Mouse (Mus musculus): Measurements from ENCODE around the gene Dtnbp1. TPM values are rescaled to one million over a fixed set of nuclear protein-coding genes. Genes with fewer than 3 reads are reported as not detected.

Gene Dtnbp1
- polyA plus RNA-seq, 1 experiment from 2014 or later = 61.1 TPM

DNA sequence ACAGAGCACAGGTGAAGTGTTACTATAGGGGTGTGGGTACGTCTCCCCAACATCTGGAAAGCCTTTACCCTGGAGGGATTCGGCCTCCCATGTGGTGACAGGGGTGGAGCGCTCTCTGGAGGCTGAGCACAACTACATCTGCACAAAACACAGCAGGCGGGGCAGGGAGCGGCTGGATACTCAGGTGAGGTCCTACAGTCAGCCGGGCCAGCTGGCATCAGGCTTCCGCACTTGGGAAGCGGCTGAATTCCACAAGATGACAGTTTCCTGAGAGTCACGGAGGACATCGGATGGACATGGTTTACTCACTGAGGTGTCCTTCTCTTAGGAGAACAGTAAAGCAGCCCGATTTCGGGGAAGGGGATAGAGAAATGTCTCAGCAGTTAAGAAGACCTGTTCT lies 2.7 kb downstream of the Dtnbp1 start:
- no peaks in the 10 kb centered on the region for H3K36me3 ChIP-seq
- no peak overlapping the region for H3K27ac ChIP-seq
- H3K4me2 ChIP-seq = no peak overlapping the region
- H3K9ac ChIP-seq = no peak overlapping the region
- WGBS = 92% methylated on average over 12 of the region's 12 CpGs
- H3K4me3 ChIP-seq (replicated peaks) = no peak overlapping the region
- no peaks in the 10 kb centered on the region for H3K27me3 ChIP-seq (replicated peaks)
- ATAC-seq (ENCODE audit: insufficient read depth, low FRiP score, low read depth) = no peak
- peaks cover 12% of the 10 kb centered on the region; the same call in 1 of the 2 replicates for H3K4me1 ChIP-seq
- H3K9me3 ChIP-seq = no peaks in the 10 kb centered on the region

DNA sequence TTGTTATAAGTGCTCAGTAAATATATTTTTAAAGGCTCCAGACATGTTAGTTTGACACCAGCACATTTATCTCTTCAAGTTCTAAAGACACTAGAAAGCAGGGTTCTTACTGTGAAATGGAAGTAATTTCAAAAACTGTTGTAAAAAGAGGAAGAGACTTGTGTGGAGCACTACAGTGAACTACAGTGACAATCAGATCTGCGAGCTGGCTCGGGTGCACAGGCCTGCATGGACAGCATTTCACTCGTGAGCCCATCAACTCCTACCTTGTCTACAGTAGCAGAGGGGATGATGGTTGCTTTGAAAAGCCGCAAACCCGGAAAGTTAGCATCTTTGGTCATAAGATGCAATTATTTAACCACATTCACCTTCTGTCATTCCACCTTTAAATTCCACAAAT lies 5.6 kb downstream of the Dtnbp1 start:
- Histone ChIP-seq H3K36me3 (0 out of 2 replicates have a peak, but pooled peaks cover 3% of the 10 kb centered on the region), H3K4me3 (replicated peaks) (no peak overlapping the region), H3K9me3 (no peaks in the 10 kb centered on the region), H3K4me2 (no peak overlapping the region), H3K4me1 (0 out of 2 replicates have a peak, but pooled peaks cover 6% of the 10 kb centered on the region), H3K27ac (no peak overlapping the region), H3K9ac (no peak overlapping the region), H3K27me3 (replicated peaks) (no peaks in the 10 kb centered on the region)
- no peak for ATAC-seq (ENCODE audit: insufficient read depth, low FRiP score, low read depth)
- WGBS = 80% methylated on average over 5 of the region's 5 CpGs

DNA sequence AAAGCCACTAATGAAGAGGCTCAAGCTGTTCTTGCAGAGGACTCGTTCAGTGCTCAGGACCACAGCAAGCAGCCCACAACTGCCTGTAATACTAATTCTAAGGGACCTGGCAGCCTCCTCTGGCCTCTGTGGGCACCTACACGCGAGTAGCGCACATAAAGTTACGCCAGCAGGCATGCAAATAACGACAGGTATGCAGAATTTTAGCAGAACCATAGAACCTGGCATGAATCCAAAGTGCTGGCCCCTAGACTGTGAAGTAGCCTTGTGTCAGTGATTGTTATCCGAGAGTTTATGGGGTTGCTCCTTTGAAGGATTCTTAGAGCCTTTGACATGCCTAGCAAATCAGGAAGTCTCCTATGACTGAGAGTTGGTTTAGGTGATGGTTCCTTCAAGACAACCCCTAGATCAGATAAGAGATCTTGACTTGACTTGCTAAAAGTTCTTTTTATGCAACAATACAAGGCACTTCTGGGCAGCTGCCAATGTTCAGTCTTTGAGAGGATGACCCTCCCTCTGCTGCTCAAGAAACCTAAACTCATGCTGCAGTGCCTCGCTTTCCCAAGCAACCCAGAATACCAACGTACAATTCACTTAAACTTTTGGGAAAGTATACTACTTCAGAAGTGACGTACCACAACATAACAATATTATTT lies 9.3 kb downstream of the Dtnbp1 start:
- WGBS = 83% methylated on average over 10 of the region's 10 CpGs
- Histone ChIP-seq H3K9ac (no peak overlapping the region), H3K4me2 (no peak overlapping the region), H3K9me3 (no peaks in the 10 kb centered on the region), H3K4me3 (replicated peaks) (no peak overlapping the region), H3K36me3 (0 out of 2 replicates have a peak, but pooled peaks cover 10% of the 10 kb centered on the region), H3K27ac (no peak overlapping the region), H3K4me1 (no peaks in the 10 kb centered on the region), H3K27me3 (replicated peaks) (no peaks in the 10 kb centered on the region)
- no peak for ATAC-seq (ENCODE audit: insufficient read depth, low FRiP score, low read depth)

DNA sequence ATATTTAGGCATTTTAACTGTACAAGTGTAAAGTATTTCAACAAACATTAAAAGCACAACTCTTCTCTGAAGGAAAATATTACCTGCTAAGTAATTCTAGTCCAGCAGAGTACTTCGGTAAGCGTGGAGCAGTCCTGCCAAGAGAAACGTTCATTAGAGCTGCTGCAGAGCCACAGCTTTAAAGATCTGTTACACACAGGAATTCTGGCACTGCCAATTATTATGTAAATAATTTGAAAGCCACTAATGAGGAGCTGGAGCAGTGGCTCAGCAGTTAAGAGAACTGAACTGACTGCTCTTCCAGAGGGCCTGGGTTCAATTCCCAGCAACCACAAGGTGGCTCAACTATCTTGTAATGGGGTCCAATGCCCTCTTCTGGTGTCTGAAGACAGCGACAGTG lies 10.0 kb downstream of the Dtnbp1 start:
- WGBS = 85% methylated on average over 4 of the region's 4 CpGs
- Histone ChIP-seq H3K4me1 (no peaks in the 10 kb centered on the region), H3K27me3 (replicated peaks) (no peaks in the 10 kb centered on the region), H3K27ac (no peak overlapping the region), H3K4me2 (no peak overlapping the region), H3K36me3 (0 out of 2 replicates have a peak, but pooled peaks cover 10% of the 10 kb centered on the region), H3K4me3 (replicated peaks) (no peak overlapping the region), H3K9ac (no peak overlapping the region), H3K9me3 (no peaks in the 10 kb centered on the region)
- ATAC-seq (ENCODE audit: insufficient read depth, low FRiP score, low read depth) = no peak

DNA sequence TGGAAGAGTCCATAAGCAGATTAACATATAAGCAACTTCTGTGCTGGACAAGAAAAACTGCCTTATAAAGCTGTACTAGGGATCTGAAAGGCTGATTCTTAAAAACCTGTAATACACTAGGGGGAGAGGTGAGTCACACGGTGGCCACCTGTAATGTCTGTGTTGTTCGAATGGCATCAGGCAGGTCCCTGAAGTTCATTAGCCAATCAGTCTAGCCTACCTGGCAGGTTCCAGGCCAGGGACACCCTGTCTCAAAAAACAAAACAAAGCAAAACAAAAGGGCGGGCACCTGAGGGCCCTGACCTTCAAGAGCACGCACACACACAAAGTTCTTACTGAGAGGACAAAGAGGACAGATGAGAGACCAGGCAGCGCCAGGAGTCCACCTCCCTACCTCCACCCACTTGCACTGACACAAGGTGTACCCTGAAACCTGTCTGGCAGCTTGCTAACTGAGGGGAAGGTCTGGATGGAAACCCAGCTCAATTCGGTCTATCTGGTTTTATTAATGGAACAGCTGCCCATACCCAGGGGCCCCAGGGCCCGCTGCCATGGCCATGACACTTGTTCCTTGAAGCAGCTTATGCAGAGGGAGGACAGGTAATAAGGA lies 11.8 kb downstream of the Dtnbp1 start:
- Histone ChIP-seq H3K27me3 (replicated peaks) (no peaks in the 10 kb centered on the region), H3K36me3 (0 out of 2 replicates have a peak, but pooled peaks cover 10% of the 10 kb centered on the region), H3K27ac (peak overlapping the region; percentile 54; the same call in 1 of the 2 replicates), H3K9ac (no peak overlapping the region), H3K4me1 (no peaks in the 10 kb centered on the region), H3K9me3 (no peaks in the 10 kb centered on the region), H3K4me3 (replicated peaks) (no peak overlapping the region), H3K4me2 (no peak overlapping the region)
- peak; percentile 56; the same call in 1 of the 2 replicates for ATAC-seq (ENCODE audit: insufficient read depth, low FRiP score, low read depth)
- WGBS = 72% methylated on average over 7 of the region's 7 CpGs

DNA sequence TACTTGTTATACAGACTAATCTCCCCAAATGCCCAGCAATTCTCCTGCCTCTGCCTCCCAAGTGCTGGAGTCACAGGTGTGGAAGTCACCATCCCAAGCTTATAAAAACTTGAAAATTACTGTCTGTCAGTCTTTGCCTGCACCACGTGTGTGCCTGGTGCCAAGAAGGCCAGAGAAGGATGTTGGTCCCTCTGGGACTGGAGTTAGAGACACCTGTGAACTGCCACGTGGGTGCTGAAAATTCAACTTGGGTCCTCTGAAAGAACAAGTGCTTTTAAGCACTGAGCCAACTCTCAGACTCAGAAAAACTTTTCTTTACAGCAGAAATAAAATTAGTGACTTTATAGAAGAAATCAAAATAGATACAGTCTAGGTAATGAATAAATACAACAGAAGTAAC lies 15.6 kb downstream of the Dtnbp1 start:
- no peaks in the 10 kb centered on the region for H3K9me3 ChIP-seq
- H3K4me3 ChIP-seq (replicated peaks) = no peak overlapping the region
- H3K27me3 ChIP-seq (replicated peaks) = no peaks in the 10 kb centered on the region
- 0 out of 2 replicates have a peak, but pooled peaks cover 7% of the 10 kb centered on the region for H3K36me3 ChIP-seq
- no peaks in the 10 kb centered on the region for H3K4me1 ChIP-seq
- no peak overlapping the region for H3K9ac ChIP-seq
- H3K27ac ChIP-seq = no peak overlapping the region
- no peak overlapping the region for H3K4me2 ChIP-seq
- ATAC-seq (ENCODE audit: insufficient read depth, low FRiP score, low read depth) = no peak
- 71% methylated on average over 2 of the region's 2 CpGs for WGBS

DNA sequence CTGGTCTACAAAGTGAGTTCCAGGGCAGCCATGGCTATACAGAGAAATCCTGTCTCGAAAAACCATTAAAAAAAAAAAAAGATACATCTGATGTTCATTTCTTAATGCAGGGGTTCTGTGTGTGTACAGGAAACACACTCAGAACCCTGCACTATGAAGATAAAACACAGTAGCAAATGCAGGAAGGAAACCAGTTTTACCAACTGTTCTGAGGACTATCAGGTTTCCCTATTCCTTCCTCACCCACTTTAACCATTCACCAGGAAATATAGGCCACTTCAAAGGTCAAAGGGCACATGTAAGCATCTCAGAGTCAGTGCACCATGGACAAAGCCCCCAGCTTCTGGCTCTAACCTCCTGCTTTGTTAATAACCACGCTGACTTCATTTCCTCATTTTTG lies 16.6 kb downstream of the Dtnbp1 start:
- H3K27ac ChIP-seq = no peak overlapping the region
- H3K4me1 ChIP-seq = no peaks in the 10 kb centered on the region
- no peak for ATAC-seq (ENCODE audit: insufficient read depth, low FRiP score, low read depth)
- H3K27me3 ChIP-seq (replicated peaks) = no peaks in the 10 kb centered on the region
- H3K4me3 ChIP-seq (replicated peaks) = no peak overlapping the region
- no peaks in the 10 kb centered on the region for H3K9me3 ChIP-seq
- no peak overlapping the region for H3K4me2 ChIP-seq
- H3K9ac ChIP-seq = no peak overlapping the region
- 63% methylated on average over 2 of the region's 2 CpGs for WGBS
- H3K36me3 ChIP-seq = 0 out of 2 replicates have a peak, but pooled peaks cover 3% of the 10 kb centered on the region

DNA sequence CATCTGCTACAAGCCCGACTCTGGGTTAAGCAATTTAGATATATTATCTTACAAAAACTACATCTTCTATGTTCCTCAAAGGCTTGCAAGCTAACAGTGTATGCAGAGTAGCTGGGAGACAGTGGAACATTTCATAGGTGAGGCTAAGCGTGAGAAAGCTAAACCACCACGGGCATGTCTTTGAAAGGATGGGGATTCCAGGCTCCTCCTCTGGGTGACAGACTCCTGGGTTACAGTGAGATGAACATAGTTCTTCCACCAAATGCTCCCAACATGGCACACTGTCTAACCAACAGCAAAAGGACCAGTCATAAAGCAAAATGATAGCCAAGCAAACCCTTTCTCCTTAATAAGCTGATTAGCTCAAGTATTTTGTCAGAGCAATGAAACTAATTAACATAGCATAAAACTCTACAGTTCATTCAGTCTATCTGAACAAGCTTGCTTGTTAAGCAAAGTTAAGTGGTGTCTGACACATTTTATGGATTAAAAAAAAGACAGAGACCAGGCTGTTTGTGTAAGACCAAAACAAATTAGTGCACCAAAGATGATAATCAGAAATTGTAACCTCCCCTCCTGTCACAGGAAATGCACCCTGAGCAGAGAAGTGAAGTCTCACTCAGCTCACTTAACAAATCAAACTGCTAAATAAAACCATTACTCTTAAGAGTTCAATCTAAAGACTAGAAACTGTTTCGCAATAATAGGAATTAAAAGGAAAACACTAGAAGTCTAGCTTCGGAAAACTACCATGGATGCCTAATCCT lies 18.1 kb downstream of the Dtnbp1 start:
- no peak for ATAC-seq (ENCODE audit: insufficient read depth, low FRiP score, low read depth)
- Histone ChIP-seq H3K27me3 (replicated peaks) (no peaks in the 10 kb centered on the region), H3K4me3 (replicated peaks) (no peak overlapping the region), H3K4me2 (no peak overlapping the region), H3K27ac (no peak overlapping the region), H3K36me3 (0 out of 2 replicates have a peak, but pooled peaks cover 3% of the 10 kb centered on the region), H3K9me3 (no peaks in the 10 kb centered on the region), H3K4me1 (no peaks in the 10 kb centered on the region), H3K9ac (no peak overlapping the region)
- WGBS = 84% methylated on average over 5 of the region's 5 CpGs

DNA sequence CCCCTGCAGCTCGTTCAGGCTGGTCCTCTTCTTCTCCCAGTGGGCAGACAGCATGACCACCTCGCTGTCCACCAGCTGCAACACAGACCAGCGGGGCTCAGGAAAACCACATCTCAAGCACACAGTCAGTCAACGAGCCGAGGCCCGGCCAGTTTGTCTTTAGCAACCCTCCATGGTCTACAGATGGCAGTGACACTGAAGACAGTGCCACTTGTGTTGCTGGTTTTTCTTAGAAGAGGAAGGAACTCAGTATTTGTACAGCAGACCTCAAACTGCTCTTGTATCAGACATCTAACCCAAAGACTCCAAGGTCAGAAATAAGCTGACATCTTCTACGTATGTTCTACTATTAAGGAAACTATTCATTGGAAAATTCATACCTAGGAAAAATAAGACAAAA lies 19.1 kb downstream of the Dtnbp1 start:
- Histone ChIP-seq H3K27me3 (replicated peaks) (no peaks in the 10 kb centered on the region), H3K4me1 (no peaks in the 10 kb centered on the region), H3K27ac (no peak overlapping the region), H3K36me3 (no peaks in the 10 kb centered on the region), H3K9me3 (no peaks in the 10 kb centered on the region), H3K9ac (no peak overlapping the region), H3K4me2 (no peak overlapping the region), H3K4me3 (replicated peaks) (no peak overlapping the region)
- no peak for ATAC-seq (ENCODE audit: insufficient read depth, low FRiP score, low read depth)
- WGBS = 87% methylated on average over 7 of the region's 7 CpGs

DNA sequence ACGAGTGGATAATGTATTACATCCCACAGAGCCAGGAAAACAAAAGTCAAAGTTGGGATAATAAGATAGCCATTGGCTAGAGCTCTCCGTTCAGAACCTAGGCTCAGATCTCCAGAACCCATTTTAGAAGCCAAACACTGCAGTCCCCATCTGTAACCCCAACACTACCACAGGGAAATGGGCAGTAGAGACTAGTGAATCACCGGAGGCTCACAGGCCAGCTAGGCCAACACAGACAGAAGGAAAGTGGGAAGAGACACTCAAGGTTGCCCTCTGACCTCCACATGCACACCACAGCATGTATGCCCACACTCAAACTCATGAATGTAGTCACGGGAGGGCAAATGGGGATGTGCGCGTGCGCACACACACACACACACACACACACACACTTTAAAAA lies 22.5 kb downstream of the Dtnbp1 start:
- Histone ChIP-seq H3K9me3 (no peaks in the 10 kb centered on the region), H3K4me3 (replicated peaks) (no peak overlapping the region), H3K9ac (no peak overlapping the region), H3K36me3 (no peaks in the 10 kb centered on the region), H3K27ac (no peak overlapping the region), H3K4me1 (no peaks in the 10 kb centered on the region), H3K4me2 (no peak overlapping the region), H3K27me3 (replicated peaks) (no peaks in the 10 kb centered on the region)
- ATAC-seq (ENCODE audit: insufficient read depth, low FRiP score, low read depth) = no peak
- 91% methylated on average over 7 of the region's 7 CpGs for WGBS

DNA sequence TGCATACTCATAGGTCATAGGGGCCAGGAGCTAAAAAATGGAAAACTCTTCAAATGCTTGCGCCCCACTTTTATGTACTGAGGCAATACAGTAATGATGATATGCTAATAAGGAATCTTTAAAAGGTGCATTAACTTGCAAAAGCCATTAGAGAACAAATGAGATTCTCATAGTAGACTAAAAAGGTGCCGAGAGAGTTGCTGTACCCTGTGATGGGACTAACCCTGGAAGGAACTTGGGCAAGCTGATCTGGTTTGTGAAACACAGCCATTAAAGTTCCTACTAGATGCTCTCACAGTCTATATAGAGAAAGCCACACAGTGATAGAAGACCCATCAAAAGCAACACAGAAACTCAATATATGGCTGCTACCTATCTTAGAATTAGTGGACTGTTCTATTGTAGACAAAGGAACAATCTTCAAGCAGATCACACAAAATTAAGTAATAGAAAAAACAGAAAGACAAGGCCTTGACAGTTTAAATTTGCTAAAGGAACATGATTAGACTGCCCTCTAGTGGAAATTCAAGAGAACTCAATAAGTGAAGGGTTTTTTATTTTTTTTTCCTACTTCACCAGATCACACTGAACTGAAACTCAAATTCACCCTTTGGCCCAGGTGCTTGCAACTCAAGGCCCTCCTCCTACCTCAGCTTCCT lies 24.3 kb downstream of the Dtnbp1 start:
- no peaks in the 10 kb centered on the region for H3K27me3 ChIP-seq (replicated peaks)
- H3K9ac ChIP-seq = no peak overlapping the region
- H3K9me3 ChIP-seq = no peaks in the 10 kb centered on the region
- H3K4me1 ChIP-seq = no peaks in the 10 kb centered on the region
- no peaks in the 10 kb centered on the region for H3K36me3 ChIP-seq
- no peak overlapping the region for H3K27ac ChIP-seq
- ATAC-seq (ENCODE audit: insufficient read depth, low FRiP score, low read depth) = no peak
- H3K4me2 ChIP-seq = no peak overlapping the region
- WGBS = 90% methylated on average over 2 of the region's 2 CpGs
- no peak overlapping the region for H3K4me3 ChIP-seq (replicated peaks)
